Mouse (Mus musculus): ENCODE measurements around the gene Tent4a. TPM values are rescaled to one million over a fixed set of nuclear protein-coding genes. Genes with fewer than 3 reads are reported as not detected.

The Tent4a gene
- polyA plus RNA-seq, 1 experiment from 2014 or later = 7.4 TPM

DNA sequence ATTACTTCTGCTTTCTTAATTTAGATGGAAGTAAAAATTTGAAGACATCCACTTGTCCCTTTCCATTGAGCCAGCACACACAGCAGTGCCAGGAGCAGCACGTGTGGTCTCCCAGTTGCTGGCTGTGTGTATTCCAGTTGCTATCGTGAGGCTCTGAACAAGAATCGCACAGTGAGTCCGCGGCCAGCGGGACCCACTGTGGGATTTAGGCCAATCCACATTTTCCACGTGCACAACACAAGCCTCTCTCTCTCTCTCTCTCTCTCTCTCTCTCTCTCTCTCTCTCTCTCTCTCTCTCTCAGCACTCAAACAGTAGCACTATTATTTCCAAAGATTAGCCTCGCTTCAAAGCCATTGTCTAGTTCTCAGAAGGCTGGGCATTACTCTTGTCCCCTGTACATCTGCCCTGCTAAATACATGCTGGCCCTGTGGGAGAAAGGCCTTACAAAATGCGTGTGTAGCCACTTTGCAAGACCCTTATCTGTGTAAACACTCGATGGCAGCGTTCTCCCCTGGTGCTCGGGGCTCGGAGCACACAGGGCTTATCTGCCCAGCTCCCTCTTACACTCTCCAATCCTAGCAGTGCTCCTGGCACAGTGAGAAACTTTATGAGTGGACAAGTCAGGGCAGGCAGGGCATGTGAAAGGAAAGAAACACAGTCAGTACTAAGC is 25.0 kb upstream of the Tent4a start:
- Histone ChIP-seq H3K9ac (no peak overlapping the region), H3K4me2 (no peak overlapping the region)

DNA sequence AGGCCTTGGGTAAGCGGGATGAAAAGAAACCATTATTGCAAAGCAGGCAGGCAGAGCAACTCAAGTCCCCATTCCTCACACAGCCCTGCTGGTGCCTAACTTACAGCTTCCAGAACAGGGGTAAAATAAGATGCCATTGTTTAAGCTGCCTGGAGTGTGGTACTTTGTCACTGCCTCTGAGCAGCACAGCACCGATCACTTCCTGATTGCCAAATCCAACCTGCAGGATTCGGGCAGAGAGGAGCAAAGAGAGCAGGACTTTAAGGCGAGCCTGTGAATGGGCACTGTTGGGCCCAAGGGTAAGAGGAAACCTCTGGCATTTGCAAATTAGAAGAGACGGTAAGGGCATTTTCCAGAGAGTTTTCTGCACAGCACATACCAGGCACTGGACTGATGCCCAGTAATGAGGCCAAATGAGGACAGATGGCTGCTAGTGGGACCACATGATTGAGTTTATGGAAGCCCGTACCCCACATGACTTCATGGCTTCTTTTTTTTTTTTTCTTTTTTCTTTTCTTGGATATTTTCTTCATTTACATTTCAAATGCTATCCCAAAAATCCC is 23.8 kb upstream of the Tent4a start:
- ATAC-seq (ENCODE audit: low FRiP score) = no peak
- no peaks in the 10 kb centered on the region for H3K9me3 ChIP-seq
- H3K4me2 ChIP-seq = no peak overlapping the region
- H3K36me3 ChIP-seq (replicated peaks) = no peaks in the 10 kb centered on the region
- H3K27me3 ChIP-seq = no peaks in the 10 kb centered on the region
- H3K27ac ChIP-seq = no peak overlapping the region
- 85% methylated on average over 6 of the region's 6 CpGs for WGBS
- no peak overlapping the region for H3K9ac ChIP-seq
- no peak overlapping the region for H3K4me3 ChIP-seq (replicated peaks)
- peaks cover 10% of the 10 kb centered on the region for H3K4me1 ChIP-seq

More for the DNA sequence above, 25.0 kb upstream of the Tent4a start:
- peak; percentile 46; the same call in 1 of the 2 replicates for ATAC-seq (ENCODE audit: low FRiP score)
- H3K27me3 ChIP-seq = no peaks in the 10 kb centered on the region
- 49% methylated on average over 13 of the region's 13 CpGs for WGBS
- H3K4me3 ChIP-seq (replicated peaks) = no peak overlapping the region
- 0 out of 2 replicates have a peak overlapping the region, but pooled peaks have one; percentile 19 for H3K27ac ChIP-seq
- H3K36me3 ChIP-seq (replicated peaks) = no peaks in the 10 kb centered on the region
- H3K4me1 ChIP-seq = peaks cover 10% of the 10 kb centered on the region
- H3K9me3 ChIP-seq = no peaks in the 10 kb centered on the region

DNA sequence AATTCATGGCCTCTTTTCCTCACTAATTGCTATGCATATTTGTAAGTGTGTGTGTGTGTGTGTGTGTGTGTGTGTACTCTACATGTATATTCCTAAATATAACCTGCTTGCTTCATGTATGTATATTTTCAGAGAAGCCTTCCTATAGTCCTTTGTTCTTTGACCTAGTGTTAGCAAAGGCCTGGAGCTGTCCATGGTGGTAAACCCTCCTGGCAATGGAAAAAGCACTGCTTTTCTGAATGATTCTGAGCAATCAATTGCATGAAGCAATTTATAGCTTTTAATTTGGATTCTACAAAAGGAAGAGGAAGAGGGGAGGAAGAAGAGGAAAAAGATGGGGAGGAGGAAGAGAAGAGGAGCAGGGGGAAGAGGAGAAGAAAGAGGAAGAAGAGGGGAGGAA is 22.3 kb upstream of the Tent4a start:
- H3K27me3 ChIP-seq = no peaks in the 10 kb centered on the region
- H3K9me3 ChIP-seq = no peaks in the 10 kb centered on the region
- no peak overlapping the region for H3K27ac ChIP-seq
- no peaks in the 10 kb centered on the region for H3K36me3 ChIP-seq (replicated peaks)
- no peak for ATAC-seq (ENCODE audit: low FRiP score)
- no peak overlapping the region for H3K9ac ChIP-seq
- H3K4me3 ChIP-seq (replicated peaks) = no peak overlapping the region
- peaks cover 10% of the 10 kb centered on the region for H3K4me1 ChIP-seq
- H3K4me2 ChIP-seq = no peak overlapping the region

DNA sequence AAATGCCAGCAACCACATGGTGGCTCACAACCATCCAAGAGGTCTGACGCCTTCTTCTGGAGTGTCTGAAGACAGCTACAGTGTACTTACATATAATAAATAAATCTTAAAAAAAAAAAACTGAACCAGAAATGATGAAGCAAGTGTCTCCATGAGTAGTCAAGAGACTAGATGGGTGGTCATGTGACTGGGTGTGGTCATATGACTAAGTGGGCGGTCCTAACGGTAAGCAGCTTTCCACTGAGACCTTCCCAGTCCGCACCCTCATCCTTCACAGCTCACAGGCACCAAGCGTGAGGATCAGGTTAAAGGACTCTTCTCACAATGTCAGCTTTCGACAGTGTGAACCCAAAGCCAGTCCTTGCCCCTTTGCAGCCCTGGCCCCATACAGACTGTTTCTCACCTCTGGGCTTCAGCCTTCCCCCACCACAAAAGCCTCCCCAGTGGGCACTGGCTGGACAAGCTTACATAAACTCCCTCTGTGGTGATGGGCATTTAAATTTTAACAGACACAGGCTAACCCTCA is 21.6 kb upstream of the Tent4a start:
- H3K36me3 ChIP-seq (replicated peaks) = no peaks in the 10 kb centered on the region
- H3K9me3 ChIP-seq = no peaks in the 10 kb centered on the region
- H3K27me3 ChIP-seq = no peaks in the 10 kb centered on the region
- no peak overlapping the region for H3K27ac ChIP-seq
- H3K4me3 ChIP-seq (replicated peaks) = no peak overlapping the region
- H3K9ac ChIP-seq = no peak overlapping the region
- ATAC-seq (ENCODE audit: low FRiP score) = no peak
- peaks cover 10% of the 10 kb centered on the region for H3K4me1 ChIP-seq
- 87% methylated on average over 6 of the region's 6 CpGs for WGBS
- H3K4me2 ChIP-seq = no peak overlapping the region

DNA sequence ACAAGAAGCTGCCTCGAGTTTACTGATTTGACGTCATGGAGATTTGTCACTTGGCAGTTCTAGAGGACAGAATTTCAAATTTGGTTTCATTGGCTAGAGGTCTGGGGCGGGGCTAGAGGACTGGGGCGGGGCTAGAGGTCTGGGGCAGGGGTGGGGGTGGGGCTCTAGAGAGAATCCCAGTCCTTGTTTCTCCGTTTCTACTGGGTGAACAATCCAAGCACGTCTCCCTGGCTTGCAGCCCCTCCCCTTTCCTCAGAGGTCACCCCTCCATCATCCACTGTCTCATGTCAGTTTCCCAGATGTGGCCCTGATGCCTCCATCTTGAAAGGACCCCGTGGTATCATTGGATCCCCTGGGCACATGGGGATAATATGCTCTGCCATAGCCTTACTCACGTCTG is 20.6 kb upstream of the Tent4a start:
- Histone ChIP-seq H3K36me3 (replicated peaks) (no peaks in the 10 kb centered on the region), H3K4me1 (peaks cover 9% of the 10 kb centered on the region), H3K4me2 (no peak overlapping the region), H3K4me3 (replicated peaks) (no peak overlapping the region), H3K27ac (no peak overlapping the region), H3K9me3 (no peaks in the 10 kb centered on the region), H3K9ac (no peak overlapping the region), H3K27me3 (no peaks in the 10 kb centered on the region)
- WGBS = 34% methylated on average over 8 of the region's 8 CpGs
- no peak for ATAC-seq (ENCODE audit: low FRiP score)

DNA sequence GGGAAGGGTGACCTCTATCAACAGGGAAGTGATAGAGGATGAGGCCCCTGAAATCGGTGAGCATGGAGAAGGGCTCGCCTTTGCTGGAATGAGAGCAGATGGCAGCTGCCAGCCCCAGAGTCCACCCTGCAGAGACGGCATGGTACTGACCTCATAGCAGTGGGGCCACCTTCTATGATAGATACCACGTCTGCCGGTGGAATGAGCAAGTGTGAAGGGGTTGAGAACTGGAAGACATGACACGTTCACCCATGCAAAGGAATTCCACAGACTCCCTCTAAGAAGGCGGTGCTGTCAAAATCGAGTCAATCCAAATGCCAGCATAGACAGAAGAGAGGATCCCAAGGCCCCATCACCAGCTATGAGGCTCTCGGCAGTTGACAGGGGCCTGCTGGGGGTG is 19.8 kb upstream of the Tent4a start:
- Histone ChIP-seq H3K36me3 (replicated peaks) (no peaks in the 10 kb centered on the region), H3K4me2 (no peak overlapping the region)
- 85% methylated on average over 9 of the region's 9 CpGs for WGBS

DNA sequence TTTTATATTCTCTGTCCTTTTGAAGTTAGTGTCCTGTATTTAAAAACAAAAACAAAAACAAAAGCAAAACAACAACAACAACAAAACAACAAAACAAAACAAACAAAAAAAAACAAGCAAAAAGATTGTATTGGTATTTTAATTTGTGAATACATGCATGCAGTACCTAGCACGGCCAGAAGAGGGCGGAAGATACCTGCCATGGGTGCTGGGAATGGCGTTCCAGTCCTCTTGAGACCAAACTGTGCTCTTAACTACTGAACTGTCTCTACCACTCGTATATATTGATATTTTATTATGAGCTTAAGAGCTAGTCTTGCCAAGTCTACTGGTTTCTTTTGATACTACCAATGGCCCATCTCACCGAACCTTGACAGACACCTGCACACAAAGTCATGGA is 18.6 kb upstream of the Tent4a start:
- H3K36me3 ChIP-seq (replicated peaks) = no peaks in the 10 kb centered on the region
- H3K4me2 ChIP-seq = no peak overlapping the region
- H3K27ac ChIP-seq = no peak overlapping the region
- ATAC-seq (ENCODE audit: low FRiP score) = no peak
- H3K9me3 ChIP-seq = no peaks in the 10 kb centered on the region
- no peaks in the 10 kb centered on the region for H3K27me3 ChIP-seq
- no peaks in the 10 kb centered on the region for H3K4me1 ChIP-seq
- H3K9ac ChIP-seq = no peak overlapping the region
- WGBS = 26% methylated on average over 5 of the region's 5 CpGs
- no peak overlapping the region for H3K4me3 ChIP-seq (replicated peaks)

More for the DNA sequence above, 19.8 kb upstream of the Tent4a start:
- H3K9me3 ChIP-seq = no peaks in the 10 kb centered on the region
- no peaks in the 10 kb centered on the region for H3K27me3 ChIP-seq
- no peak overlapping the region for H3K9ac ChIP-seq
- peaks cover 1% of the 10 kb centered on the region; the same call in 1 of the 2 replicates for H3K4me1 ChIP-seq
- no peak overlapping the region for H3K27ac ChIP-seq
- H3K4me3 ChIP-seq (replicated peaks) = no peak overlapping the region
- ATAC-seq (ENCODE audit: low FRiP score) = no peak

DNA sequence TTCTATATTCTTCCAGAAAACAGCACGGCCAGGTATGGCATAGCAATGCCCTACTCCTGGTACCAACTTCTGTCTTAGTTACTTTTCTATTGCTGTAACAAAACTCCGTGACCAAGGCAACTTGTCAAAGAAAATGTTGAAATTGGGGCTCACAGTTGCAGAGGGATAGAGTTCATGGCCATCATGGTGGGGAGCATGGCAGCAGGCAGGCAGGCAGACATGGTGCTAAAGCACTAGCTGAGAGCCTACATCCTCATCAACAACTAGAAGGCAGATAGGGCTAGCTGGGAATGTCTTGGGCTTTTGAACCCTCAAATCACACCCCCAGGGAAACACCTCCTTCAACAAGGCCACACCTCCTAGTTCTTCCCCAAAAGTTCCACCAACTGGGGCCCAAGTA is 16.4 kb upstream of the Tent4a start:
- Histone ChIP-seq H3K27me3 (no peaks in the 10 kb centered on the region), H3K27ac (no peak overlapping the region), H3K4me1 (no peaks in the 10 kb centered on the region), H3K9me3 (no peaks in the 10 kb centered on the region), H3K4me2 (no peak overlapping the region), H3K4me3 (replicated peaks) (no peak overlapping the region), H3K36me3 (replicated peaks) (no peaks in the 10 kb centered on the region), H3K9ac (no peak overlapping the region)
- WGBS = 83% methylated on average over 2 of the region's 2 CpGs
- ATAC-seq (ENCODE audit: low FRiP score) = no peak

DNA sequence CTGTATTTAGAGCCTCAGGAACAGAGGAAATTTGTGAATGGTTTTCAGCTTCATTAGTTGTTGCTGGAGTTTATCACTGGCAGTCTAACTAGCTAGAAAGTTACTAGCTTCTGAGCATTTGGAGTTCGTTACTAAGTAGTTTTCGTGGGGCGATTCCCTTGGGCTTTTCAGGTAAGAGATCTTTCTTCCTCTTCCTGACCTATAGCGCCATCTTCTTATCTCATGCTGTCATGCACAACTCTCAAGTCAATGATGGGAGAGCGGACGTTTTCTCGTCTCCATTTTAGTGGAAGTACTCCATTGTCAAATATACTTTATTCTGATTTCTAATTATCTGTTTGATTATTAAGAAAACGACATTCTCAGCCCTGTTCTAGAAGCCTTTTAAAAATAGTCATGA is 15.6 kb upstream of the Tent4a start:
- no peak overlapping the region for H3K9ac ChIP-seq
- no peak for ATAC-seq (ENCODE audit: low FRiP score)
- 51% methylated on average over 8 of the region's 8 CpGs for WGBS

DNA sequence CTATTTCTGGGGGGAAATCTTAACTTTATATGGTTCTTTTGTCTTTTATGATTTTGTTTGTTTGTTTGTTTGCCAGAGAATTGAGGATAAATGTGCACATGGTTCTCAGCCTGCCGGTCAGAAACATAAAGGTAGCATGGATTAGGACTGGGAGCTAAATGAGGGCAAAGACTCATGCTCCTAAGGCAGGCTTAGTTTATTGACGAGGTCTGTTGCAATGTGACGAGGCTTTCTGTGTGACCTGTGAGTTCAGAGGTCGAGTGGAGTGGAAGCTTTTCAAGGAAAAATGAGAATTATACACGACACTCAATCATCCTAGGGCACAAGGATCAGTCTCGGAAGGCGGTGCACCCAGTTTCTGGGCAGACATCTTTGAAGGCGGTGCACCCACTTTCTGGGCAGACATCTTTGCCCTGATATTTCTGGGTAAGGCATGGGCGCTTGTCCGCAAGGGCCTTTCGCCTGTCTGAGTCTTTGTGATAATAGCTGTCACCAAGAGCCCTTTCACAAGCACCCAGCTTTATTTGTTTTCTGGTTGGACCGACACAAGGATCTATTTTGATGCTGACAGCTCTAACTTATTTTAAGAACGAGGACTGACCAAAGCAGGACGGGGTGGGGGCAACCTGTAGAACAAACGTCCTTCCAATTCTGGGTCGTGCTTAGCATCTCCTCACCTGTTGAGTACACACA is 13.2 kb upstream of the Tent4a start:
- no peak overlapping the region for H3K27ac ChIP-seq
- H3K27me3 ChIP-seq = peaks cover 19% of the 10 kb centered on the region
- no peak overlapping the region for H3K4me2 ChIP-seq
- peaks cover 14% of the 10 kb centered on the region for H3K4me1 ChIP-seq
- H3K36me3 ChIP-seq (replicated peaks) = no peaks in the 10 kb centered on the region
- ATAC-seq (ENCODE audit: low FRiP score) = no peak
- H3K9ac ChIP-seq = no peak overlapping the region
- no peaks in the 10 kb centered on the region for H3K9me3 ChIP-seq
- no peak overlapping the region for H3K4me3 ChIP-seq (replicated peaks)
- WGBS = 60% methylated on average over 16 of the region's 16 CpGs

More for the DNA sequence above, 15.6 kb upstream of the Tent4a start:
- Histone ChIP-seq H3K9me3 (no peaks in the 10 kb centered on the region), H3K27me3 (peaks cover 4% of the 10 kb centered on the region; the same call in 1 of the 2 replicates), H3K4me3 (replicated peaks) (no peak overlapping the region), H3K27ac (no peak overlapping the region), H3K4me1 (no peaks in the 10 kb centered on the region), H3K36me3 (replicated peaks) (no peaks in the 10 kb centered on the region), H3K4me2 (no peak overlapping the region)

DNA sequence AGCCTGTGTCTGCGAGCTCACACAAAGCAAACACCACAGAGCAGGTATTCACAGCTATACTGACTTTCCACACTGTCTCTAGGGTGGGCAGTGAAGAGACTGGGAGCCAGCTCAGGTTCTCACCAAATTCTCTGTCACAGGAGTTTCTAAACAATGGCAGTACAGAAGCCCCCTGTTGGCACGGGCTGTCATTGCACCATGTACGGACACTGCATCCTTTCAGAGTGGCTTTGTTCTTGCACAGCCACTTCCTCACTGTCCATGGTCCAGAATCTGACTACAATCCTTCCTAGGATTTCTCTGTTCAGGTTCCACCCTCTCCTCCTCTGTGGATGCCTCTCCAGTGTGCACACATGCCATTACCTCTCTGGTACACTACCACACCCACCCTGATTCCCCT is 10.6 kb upstream of the Tent4a start:
- Histone ChIP-seq H3K4me1 (peaks cover 16% of the 10 kb centered on the region), H3K27ac (no peak overlapping the region), H3K4me2 (no peak overlapping the region), H3K36me3 (replicated peaks) (no peaks in the 10 kb centered on the region), H3K4me3 (replicated peaks) (no peak overlapping the region), H3K9me3 (no peaks in the 10 kb centered on the region), H3K9ac (no peak overlapping the region), H3K27me3 (peaks cover 19% of the 10 kb centered on the region)
- ATAC-seq (ENCODE audit: low FRiP score) = peak; percentile 53; the same call in 1 of the 2 replicates
- WGBS = 21% methylated on average over 3 of the region's 3 CpGs

DNA sequence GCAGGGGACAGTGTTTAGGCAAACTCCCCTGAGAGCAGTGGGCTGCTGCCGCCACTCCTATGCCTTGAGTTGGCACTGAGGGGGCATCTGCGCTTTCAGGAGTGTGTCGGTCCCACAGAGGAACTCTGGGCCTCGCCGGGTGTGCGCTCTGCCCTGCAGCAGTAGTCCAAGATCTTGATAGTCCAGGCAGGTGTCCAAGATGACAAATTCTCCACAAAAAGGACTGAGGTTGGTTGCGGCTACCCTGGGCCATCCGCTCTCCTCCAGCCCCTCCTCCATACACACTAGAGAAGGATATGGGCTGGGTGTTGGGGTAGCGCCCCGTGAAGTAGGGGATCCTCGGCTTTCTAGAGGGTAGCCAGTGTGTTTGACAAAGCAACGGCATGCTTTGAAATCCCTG is 9.2 kb upstream of the Tent4a start:
- H3K4me3 ChIP-seq (replicated peaks) = no peak overlapping the region
- ATAC-seq (ENCODE audit: low FRiP score) = no peak
- no peaks in the 10 kb centered on the region for H3K9me3 ChIP-seq
- peaks cover 24% of the 10 kb centered on the region for H3K27me3 ChIP-seq
- H3K27ac ChIP-seq = no peak overlapping the region
- no peak overlapping the region for H3K9ac ChIP-seq
- no peaks in the 10 kb centered on the region for H3K36me3 ChIP-seq (replicated peaks)
- no peak overlapping the region; the same call in 1 of the 2 replicates for H3K4me2 ChIP-seq
- WGBS = 54% methylated on average over 12 of the region's 12 CpGs
- peaks cover 22% of the 10 kb centered on the region for H3K4me1 ChIP-seq

Measured in forebrain, embryonic 12.5 days (tissue).